Mouse (Mus musculus) G1E (cell line): ENCODE measurements around the gene Gpatch2.

Experiments used
- CTCF ChIP-seq: IDR thresholded peaks from 2 replicates; pipeline ENCODE4 v1.5.1; 2012; ENCODE audit warnings: low read depth, low read length, inconsistent platforms, mixed read lengths
- GATA1 ChIP-seq: IDR thresholded peaks from 2 replicates; pipeline ENCODE4 v1.6.1; 2012; ENCODE audit warnings: borderline replicate concordance, low read length, inconsistent platforms, mixed read lengths
- GATA2 ChIP-seq: IDR thresholded peaks from 2 replicates; pipeline ENCODE4 v1.6.1; 2012; ENCODE audit warnings: low read depth, low read length, inconsistent platforms, borderline replicate concordance
- POLR2AphosphoS5 ChIP-seq: IDR thresholded peaks from 2 replicates; pipeline ENCODE4 v1.6.1; 2012; ENCODE audit warnings: low read depth, low read length, inconsistent platforms; ENCODE audit not compliant: insufficient replicate concordance
- TAL1 ChIP-seq: conservative IDR thresholded peaks from 2 replicates; pipeline ENCODE4 v1.6.1; 2012; ENCODE audit warnings: low read depth, low read length, inconsistent platforms, mixed read lengths

- TF ChIP-seq CTCF (no peak), TAL1 (no peak), POLR2AphosphoS5 (no peak), GATA1 (no peak), GATA2 (no peak)
Measured at GRCm38 (mm10) chr1:187365424-187365823, 150.1 kb downstream of the Gpatch2 start.
